Mouse (Mus musculus) ES-Bruce4 (cell line): ENCODE data around the gene Bcl2l15.

ENCODE experiments used
- CTCF ChIP-seq: IDR thresholded peaks from one replicate; pipeline ENCODE4 v1.8.1; 2011; ENCODE audit warnings: low read depth, low read length
- EP300 ChIP-seq: IDR thresholded peaks from 2 replicates; pipeline ENCODE4 v1.6.1; 2011; ENCODE audit warnings: low read depth, low read length; ENCODE audit not compliant: insufficient read depth
- POLR2A ChIP-seq: IDR thresholded peaks from one replicate; pipeline ENCODE4 v1.8.1; 2011; ENCODE audit warnings: low read length; ENCODE audit not compliant: insufficient read depth

- TF ChIP-seq POLR2A (no peak), CTCF (no peak), EP300 (no peak)
These were observed 3.5 kb downstream of the Bcl2l15 start for GRCm38 (mm10) chr3:103835951-103836310.
